In the genomic region with DNA sequence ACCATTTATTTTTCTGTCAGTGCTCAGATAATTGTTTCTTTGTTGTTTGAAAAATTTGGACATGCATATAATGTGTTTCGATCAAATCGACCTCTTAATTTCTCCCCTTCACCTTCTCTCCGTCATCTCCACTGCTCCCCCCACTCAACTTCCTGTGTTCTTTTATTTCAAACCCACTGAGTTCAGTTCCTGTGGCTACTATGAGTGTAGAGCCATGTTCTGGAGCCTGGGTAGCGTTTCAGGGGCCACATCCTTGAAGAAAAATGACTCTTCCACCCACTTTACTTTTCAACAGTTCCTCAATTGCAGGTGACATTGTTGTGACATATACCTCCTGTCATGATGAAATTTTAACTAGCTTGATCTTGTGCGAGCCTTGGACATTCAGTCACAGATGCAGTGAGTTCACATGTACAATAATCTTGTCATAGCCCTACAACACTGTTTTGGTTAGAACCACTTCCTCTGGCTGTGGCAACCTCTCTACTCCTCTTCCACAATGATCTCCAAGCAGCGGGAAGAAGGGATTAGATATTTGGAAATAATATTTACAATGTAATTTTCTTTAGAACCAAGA, we compare ENCODE assay signal across 28 mouse cellular contexts. TPM values are rescaled to one million over a fixed set of nuclear protein-coding genes. Genes with fewer than 3 reads are reported as not detected.
DNase-seq lines count a peak whose midpoint lies in the region; ATAC-seq lines count a peak whose summit lies in the region.
"Had no signal": no experiment of that assay in that cellular context is flagged by ENCODE, and none has a peak within 500 bp of the region (broad histone marks: within the 10 kb centered on the region; RNA-seq: fewer than 3 reads in every experiment).

No protein-coding gene starts in this region.

- no peak overlapping the region for H3K4me3 ChIP-seq in forebrain, embryonic 10.5 days
- H3K4me3 ChIP-seq: embryonic facial prominence, embryonic 10.5 days; embryonic facial prominence, embryonic 13.5 days; gastrocnemius, adult 2 months; heart, embryonic 10.5 days; heart, embryonic 13.5 days; intestine, embryonic 15.5 days had no signal

- peak; percentile 36; the same call in 1 of the 2 replicates for ATAC-seq in common myeloid progenitor, adult 5-6 weeks (replicated peaks; ENCODE audit: low read depth, poor library complexity, severe bottlenecking)
- ATAC-seq in inflammation-experienced regulatory T-cells, adult 6 months, result peak; percentile 75
- peak; percentile 48; the same call in 1 of the 2 replicates for ATAC-seq in neutrophil, adult 5-6 weeks (ENCODE audit: extremely low read depth, insufficient number of reproducible peaks, low FRiP score, poor library complexity, severe bottlenecking)
- ATAC-seq: forebrain, embryonic 14.5 days; forebrain, postnatal 0 days; hindbrain, postnatal 0 days; intestine, embryonic 15.5 days had no signal

- H3K4me1 ChIP-seq in forebrain, embryonic 10.5 days, result peaks cover 5% of the 10 kb centered on the region; the same call in 1 of the 2 replicates
- H3K4me1 ChIP-seq: embryonic facial prominence, embryonic 10.5 days; embryonic facial prominence, embryonic 13.5 days; heart, embryonic 10.5 days; heart, embryonic 13.5 days; intestine, embryonic 15.5 days had no signal

- H3K9me3 ChIP-seq in forebrain, embryonic 10.5 days, result peaks cover 3% of the 10 kb centered on the region; the same call in 1 of the 2 replicates
- H3K9me3 ChIP-seq: embryonic facial prominence, embryonic 10.5 days; embryonic facial prominence, embryonic 13.5 days; heart, embryonic 10.5 days; heart, embryonic 13.5 days; intestine, embryonic 15.5 days had no signal

- 88% methylated on average over 6 of the region's 6 CpGs for WGBS in forebrain, embryonic 10.5 days

- H3K27ac ChIP-seq in forebrain, embryonic 10.5 days, result no peak overlapping the region
- H3K27ac ChIP-seq: embryonic facial prominence, embryonic 10.5 days; embryonic facial prominence, embryonic 13.5 days; gastrocnemius, adult 2 months; heart, embryonic 10.5 days; heart, embryonic 13.5 days; hindbrain, embryonic 14.5 days; hindbrain, postnatal 0 days; intestine, embryonic 15.5 days had no signal

- DNase-seq in CD4-positive, CD25-positive, alpha-beta regulatory T cell, adult 2 months (ENCODE audit: low read depth, low spot score), result peak; percentile 27
- no peak for DNase-seq in forebrain, embryonic 10.5 days (ENCODE audit: extremely low spot score, low spot score)
- no peak for DNase-seq in heart, adult 9 months (ENCODE audit: low spot score in 2 of 2)
- no peak for DNase-seq in cerebellum, adult 18-20 months
- DNase-seq: adrenal gland, adult 8-10 months; adrenal gland, postnatal 25 days; cerebellum, adult 2 months; cerebellum, adult 9-11 months; cerebellum, postnatal 25 days; embryo, embryonic 11 days; forebrain, postnatal 0 days; gastrocnemius, adult 2 months; gastrocnemius, postnatal 14 days; heart, adult 18-20 months; heart, postnatal 14 days; heart, postnatal 4 days had no signal

- H3K36me3 ChIP-seq in forebrain, embryonic 10.5 days (replicated peaks), result no peaks in the 10 kb centered on the region
- H3K36me3 ChIP-seq: embryonic facial prominence, embryonic 10.5 days; embryonic facial prominence, embryonic 13.5 days; heart, embryonic 10.5 days; heart, embryonic 13.5 days; intestine, embryonic 15.5 days had no signal

- H3K27me3 ChIP-seq in forebrain, embryonic 10.5 days (ENCODE audit: poor library complexity, severe bottlenecking), result peaks cover 60% of the 10 kb centered on the region
- H3K27me3 ChIP-seq: embryonic facial prominence, embryonic 13.5 days; heart, embryonic 13.5 days; intestine, embryonic 15.5 days had no signal

RNA-seq across cellular contexts. Expression of a gene that starts 10.2 kb away (rescaled TPM):
- 4.4 and 5.2 TPM in 2 replicates for total RNA-seq in common myeloid progenitor, adult 5-6 weeks (2017)
- polyA plus RNA-seq in inflammation-experienced regulatory T-cells, adult 6 months (2017; shearing (Covaris generic)), result 1 to 10 TPM; 1.8 to 5.7 (median 4.8) TPM
- 43.5 and 44.2 TPM in 2 replicates for total RNA-seq in neutrophil, adult 5-6 weeks (2017)
- 12.4 and 12.9 TPM in 2 replicates for polyA plus RNA-seq in forebrain, embryonic 10.5 days (2016; fragmentation: Nextera tagmentation; extraction: Ambion mirVana)
- total RNA-seq: MEL had no signal
